In the genomic region with DNA sequence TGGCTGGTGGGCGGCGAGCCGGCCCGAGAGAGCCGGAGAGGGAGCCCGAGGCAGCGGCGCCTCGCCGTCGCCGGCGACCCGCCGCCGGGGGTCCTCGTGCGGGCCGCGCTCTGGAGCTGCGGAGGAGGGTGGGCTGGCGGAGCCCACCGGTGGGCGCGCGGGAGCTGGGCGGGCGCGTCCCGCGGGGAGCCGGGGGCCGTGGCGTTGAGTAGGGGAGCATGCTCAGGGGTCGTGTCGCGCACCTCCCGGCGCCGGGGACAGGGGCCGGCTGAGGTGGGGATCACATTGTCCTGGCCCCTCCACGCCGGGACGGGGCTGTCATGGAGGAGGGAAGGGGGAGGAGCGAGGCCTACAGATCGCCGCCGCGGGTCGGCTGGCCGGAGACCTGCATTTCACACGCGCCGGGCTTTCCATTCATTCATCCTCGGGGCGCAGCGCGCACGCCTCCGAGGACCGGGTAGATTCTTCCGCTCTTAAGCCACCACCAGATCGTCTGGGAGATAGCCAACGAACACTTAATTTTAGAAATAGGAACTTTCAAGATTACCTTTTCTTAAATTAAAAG, we compare ENCODE assay signal across 8 mouse cellular contexts. TPM values are rescaled to one million over a fixed set of nuclear protein-coding genes. Genes with fewer than 3 reads are reported as not detected.
DNase-seq lines count a peak whose midpoint lies in the region; ATAC-seq lines count a peak whose summit lies in the region.

No protein-coding gene starts in this region.

- peaks cover 45% of the 10 kb centered on the region for H3K4me1 ChIP-seq in hindbrain, embryonic 10.5 days (replicated peaks)

- ATAC-seq in frontal cortex, adult (ENCODE audit: low TSS enrichment): peak; percentile 11; the same call in 1 of the 2 replicates

- DNase-seq in Muller cell, postnatal 12 days (ENCODE audit: inconsistent ontology term): peak; percentile 89
- DNase-seq in cerebellum, adult 9-10 months: peak; percentile 73
- DNase-seq in hindbrain, embryonic 10.5 days (ENCODE audit: low spot score): peak; percentile 89
- peak; percentile 47 to 57 for DNase-seq in layer of hippocampus, postnatal 36 days
- DNase-seq in lung, postnatal 36 days: peak; percentile 80
- DNase-seq in retina, postnatal 1 day: peak; percentile 90
- peak; percentile 70 for DNase-seq in thymus, postnatal 4 days

- WGBS in hindbrain, embryonic 10.5 days: under 1% methylated on average over 64 of the region's 64 CpGs

- H3K27me3 ChIP-seq in hindbrain, embryonic 10.5 days (ENCODE audit: insufficient read depth, poor library complexity, severe bottlenecking): peaks cover 10% of the 10 kb centered on the region

- H3K9me3 ChIP-seq in hindbrain, embryonic 10.5 days: no peaks in the 10 kb centered on the region

- H3K27ac ChIP-seq in hindbrain, embryonic 10.5 days: peak overlapping the region; percentile 100

- peak overlapping the region; percentile 96 for H3K4me3 ChIP-seq in hindbrain, embryonic 10.5 days

- no peaks in the 10 kb centered on the region for H3K36me3 ChIP-seq in hindbrain, embryonic 10.5 days

RNA-seq across cellular contexts. Expression of gene Eif4e, which starts 1.8 kb away (rescaled TPM):
- 370 and 465 TPM in 2 replicates for polyA plus RNA-seq in hindbrain, embryonic 10.5 days (2016; fragmentation: Nextera tagmentation; extraction: Ambion mirVana)
- 100 to 1,000 TPM; 186 to 189 TPM for total RNA-seq in layer of hippocampus, postnatal 36 days (2021)

RNA-seq across cellular contexts. Expression of gene Metap1, which starts 38.4 kb away (rescaled TPM):
- 51.3 and 53.8 TPM in 2 replicates for polyA plus RNA-seq in hindbrain, embryonic 10.5 days (2016; fragmentation: Nextera tagmentation; extraction: Ambion mirVana)
- total RNA-seq in layer of hippocampus, postnatal 36 days (2021): 10 to 100 TPM; 45.6 to 50.6 TPM

Comparison
In these comparisons a context has a peak if more than half of its experiments do, and no peak if none do; other contexts are left out.
1. Peak in every context shown above with its lines: DNase-seq, ATAC-seq, H3K4me3 ChIP-seq and H3K27ac ChIP-seq.